Mouse (Mus musculus) WW6 (cell line): ENCODE measurements around the gene Pheta2.

ENCODE experiments used
- DNase-seq: peaks from one replicate; pipeline ENCODE4 v3.0.0-alpha.2; 2013; ENCODE audit warnings: low read depth, low spot score

Gene Pheta2

DNA sequence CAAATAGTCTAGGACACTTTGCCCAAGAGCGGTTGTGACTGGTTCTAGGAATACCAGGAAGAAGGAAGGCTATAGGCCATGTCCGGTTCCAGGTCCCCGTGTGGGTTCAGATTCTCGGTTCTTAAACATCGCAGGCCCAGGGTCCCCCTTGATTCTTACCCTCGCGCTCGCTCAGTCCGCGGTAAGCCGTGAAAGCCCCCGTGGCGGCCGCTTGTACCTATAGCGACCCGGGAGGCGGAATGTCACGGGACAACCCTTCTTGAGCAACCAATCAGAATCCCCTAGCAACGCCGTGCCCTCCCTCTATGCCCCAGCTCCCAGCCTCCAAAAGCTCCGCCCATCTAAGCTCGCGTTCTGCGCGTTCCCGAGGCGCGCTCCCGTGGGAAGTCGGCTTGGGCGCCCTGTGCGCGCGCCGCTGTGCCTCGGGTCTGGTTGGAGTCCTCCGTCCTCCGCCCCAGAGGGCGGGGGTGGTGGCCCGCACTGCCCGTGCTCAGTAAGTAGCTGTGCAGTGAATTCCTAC is at the start of gene Pheta2, which contains the start of the genes Naga and Smdt1:
Gene Pheta2 (plus strand): TSS at position 350 of the 520 bp plus-strand sequence.
Gene Naga (minus strand): TSS at position 333 of the 520 bp plus-strand sequence.
Gene Smdt1 (plus strand): TSS at position 367 of the 520 bp plus-strand sequence.
- DNase-seq = peak; percentile 92

DNA sequence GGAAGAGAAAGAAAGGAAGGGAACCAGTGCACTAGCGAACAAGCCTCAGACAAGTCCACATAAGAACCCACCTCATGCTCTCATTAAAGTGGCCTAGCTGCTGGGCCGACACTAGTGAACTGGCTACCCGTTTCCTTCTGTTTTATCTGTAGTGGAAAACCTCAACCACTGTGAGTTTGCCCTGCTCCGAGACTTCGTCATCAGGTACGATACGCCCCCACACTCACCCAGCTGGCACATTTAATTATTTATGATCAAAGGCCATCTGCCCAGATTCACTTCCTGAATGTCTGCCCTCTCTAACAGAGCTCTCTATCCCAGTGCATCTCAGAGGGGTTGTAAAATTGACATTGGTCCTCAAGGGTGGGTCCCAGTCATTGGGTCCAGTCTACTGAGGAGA is 48.5 kb upstream of the Pheta2 start:
- no peak for DNase-seq

- DNase-seq = no peak
Observed at GRCm38 (mm10) chr15:82292851-82293250, 45.9 kb upstream of the Pheta2 start.

GRCm38 (mm10) chr15:82293271-82293711 is 45.5 kb upstream of the Pheta2 start:
- DNase-seq = no peak

- DNase-seq = no peak
Observed at GRCm38 (mm10) chr15:82294059-82294458, 44.7 kb upstream of the Pheta2 start.

- DNase-seq = peak; percentile 33
Observed at GRCm38 (mm10) chr15:82298764-82299561, 39.8 kb upstream of the Pheta2 start, which contains the start of gene Wbp2nl. TSS of gene Wbp2nl (plus strand) at chr15:82298954.

DNA sequence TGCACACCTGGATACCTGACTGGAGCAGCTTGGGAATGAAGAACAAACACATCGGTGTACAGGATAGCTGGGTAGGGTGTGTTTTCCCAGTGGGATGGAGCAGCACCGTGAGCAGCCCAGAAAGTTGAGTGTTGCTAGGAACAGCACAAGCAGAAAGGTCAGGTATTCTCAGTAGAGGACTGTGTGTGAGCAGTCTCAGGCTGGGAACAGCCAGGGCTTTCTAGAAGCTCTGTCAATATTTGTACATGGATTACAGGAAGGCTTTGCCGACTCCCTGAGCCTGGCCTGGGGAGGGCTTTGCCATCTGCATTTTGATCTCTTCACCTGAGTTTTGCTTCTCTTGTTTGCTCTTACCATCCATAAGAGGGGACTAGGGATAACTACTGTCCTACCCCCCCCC is 31.6 kb upstream of the Pheta2 start:
- DNase-seq = no peak

- no peak for DNase-seq
Observed at GRCm38 (mm10) chr15:82308416-82308815, 30.3 kb upstream of the Pheta2 start.

- DNase-seq = no peak
Observed at GRCm38 (mm10) chr15:82317839-82318238, 20.9 kb upstream of the Pheta2 start.

GRCm38 (mm10) chr15:82319613-82320012 is 19.1 kb upstream of the Pheta2 start:
- DNase-seq = no peak

DNA sequence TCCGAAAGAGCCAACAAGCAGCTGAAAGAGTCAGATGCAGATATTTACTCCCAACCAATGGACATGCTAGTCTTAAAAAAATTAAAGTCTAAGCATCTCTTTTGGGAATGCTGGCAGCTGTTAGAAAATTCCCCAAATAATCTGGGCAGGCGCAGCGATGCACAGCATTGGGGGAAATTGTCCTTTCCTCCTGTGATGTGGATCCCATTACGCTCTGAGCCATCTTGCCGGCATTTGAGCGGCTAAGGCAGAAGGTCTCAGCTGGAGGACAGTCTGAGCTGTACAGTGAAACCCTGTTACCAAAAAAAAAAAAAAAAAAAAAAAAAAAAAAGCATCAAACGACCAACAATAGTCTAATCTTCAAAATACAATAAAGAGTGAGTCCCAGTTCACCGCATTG is 16.5 kb upstream of the Pheta2 start:
- DNase-seq = no peak

GRCm38 (mm10) chr15:82325382-82325781 is 13.4 kb upstream of the Pheta2 start:
- DNase-seq = no peak

- DNase-seq = no peak
Observed at GRCm38 (mm10) chr15:82335194-82335593, 3.5 kb upstream of the Pheta2 start.

- no peak for DNase-seq
Observed at GRCm38 (mm10) chr15:82336629-82337028, 2.1 kb upstream of the Pheta2 start.

- no peak for DNase-seq
Observed at GRCm38 (mm10) chr15:82337875-82338274, 867 bp upstream of the Pheta2 start.

DNA sequence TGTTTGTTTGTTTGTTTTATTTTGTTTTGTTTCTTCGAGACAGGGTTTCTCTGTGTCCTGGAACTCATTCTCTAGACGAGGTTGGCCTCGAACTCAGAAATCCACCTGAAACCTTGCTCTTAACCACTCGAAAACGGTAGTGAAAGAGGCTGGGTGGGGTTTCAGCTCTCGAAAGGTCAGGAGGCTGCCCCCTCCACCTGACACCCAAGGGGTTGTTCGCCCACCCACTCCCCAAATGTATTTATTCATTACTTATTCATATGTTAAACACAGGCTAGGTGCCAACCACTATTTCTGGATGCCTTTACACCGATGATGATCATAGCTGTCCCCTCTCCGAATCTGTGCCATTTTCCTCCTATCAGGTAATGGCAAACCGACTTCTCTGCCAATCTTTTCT is 408 bp downstream of the Pheta2 start:
- DNase-seq = no peak

DNA sequence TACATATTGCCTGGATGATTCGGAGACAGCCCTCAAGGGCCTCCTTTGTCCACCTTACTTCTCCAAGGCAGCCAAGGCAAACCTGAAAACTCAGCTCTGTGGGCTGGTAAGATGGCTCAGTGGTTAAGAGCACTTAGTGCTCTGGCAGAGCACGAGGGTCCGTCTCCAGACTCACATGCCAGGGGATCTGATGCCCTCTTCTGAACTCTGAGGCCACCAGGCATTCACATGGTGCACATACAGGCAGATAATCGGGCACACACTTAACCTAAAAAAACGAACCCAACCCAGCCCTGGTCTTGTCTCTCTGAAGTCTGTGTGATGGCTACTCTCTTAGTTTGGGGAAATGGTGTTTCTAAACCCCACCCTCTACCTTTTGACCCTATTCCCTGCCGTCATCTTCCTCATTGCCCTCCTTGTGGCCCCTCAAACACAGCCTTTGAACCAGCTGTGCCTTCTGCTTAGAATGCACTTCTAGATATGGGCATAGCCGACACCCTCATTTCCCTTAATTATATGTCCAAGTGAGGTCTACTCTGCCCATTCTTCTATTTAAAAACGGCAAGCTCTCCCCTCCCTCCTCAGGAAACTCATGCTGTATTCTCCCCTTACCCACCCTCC is 1.0 kb downstream of the Pheta2 start:
- no peak for DNase-seq

DNA sequence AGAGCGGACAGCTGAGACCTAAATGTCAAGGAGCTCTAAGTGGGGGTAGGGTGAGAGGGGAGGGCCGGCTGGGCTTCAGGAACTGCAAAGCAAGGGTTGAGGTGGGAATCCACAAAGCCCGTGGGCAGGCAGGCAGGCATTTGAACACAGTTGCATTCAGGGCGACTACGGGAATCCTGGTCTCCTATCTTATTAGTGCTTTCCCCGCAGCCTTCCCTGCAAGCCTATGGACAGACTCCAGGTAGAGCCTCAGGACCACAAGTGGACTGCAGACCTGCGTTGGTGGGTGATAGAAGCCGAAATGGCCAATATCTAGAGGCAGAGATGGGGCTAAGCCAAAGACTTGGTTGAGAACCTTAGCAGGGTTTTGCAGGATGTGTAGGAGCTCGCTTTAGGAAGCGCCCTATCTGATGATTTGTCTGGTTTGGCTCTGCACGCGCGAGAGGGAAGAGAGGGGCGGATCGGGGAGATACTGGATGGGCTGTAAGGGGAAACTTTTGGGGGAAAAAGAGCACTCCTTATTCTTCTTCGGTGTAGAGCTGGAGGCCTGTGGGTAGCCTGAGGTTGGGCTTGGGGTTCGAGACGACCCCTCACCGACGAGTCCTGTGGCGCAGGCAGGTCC is 1.8 kb downstream of the Pheta2 start:
- no peak for DNase-seq

DNA sequence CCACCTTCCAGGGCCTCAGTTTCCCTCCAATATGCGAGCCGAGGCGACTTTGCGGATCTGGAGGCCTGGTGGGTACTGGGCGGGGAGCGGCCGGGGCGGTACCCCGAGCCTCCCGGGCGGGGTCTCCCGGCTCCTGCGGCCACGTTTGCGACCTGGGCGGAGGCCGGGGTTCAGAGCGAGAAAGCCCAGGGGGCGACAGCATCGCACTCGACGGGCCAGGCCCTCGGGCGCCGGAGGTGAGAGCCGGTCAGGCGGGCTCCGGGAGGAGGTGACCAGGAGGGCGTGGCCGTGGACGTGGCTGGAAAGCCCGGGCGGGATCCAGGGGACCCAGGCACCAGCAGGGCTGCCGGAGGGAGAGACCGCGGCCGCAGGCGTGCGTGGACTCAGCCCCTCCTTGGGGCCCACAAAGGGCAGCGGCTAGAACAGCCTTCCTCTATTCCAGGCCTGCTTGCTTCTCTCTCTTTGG is 2.3 kb downstream of the Pheta2 start:
- no peak for DNase-seq

DNA sequence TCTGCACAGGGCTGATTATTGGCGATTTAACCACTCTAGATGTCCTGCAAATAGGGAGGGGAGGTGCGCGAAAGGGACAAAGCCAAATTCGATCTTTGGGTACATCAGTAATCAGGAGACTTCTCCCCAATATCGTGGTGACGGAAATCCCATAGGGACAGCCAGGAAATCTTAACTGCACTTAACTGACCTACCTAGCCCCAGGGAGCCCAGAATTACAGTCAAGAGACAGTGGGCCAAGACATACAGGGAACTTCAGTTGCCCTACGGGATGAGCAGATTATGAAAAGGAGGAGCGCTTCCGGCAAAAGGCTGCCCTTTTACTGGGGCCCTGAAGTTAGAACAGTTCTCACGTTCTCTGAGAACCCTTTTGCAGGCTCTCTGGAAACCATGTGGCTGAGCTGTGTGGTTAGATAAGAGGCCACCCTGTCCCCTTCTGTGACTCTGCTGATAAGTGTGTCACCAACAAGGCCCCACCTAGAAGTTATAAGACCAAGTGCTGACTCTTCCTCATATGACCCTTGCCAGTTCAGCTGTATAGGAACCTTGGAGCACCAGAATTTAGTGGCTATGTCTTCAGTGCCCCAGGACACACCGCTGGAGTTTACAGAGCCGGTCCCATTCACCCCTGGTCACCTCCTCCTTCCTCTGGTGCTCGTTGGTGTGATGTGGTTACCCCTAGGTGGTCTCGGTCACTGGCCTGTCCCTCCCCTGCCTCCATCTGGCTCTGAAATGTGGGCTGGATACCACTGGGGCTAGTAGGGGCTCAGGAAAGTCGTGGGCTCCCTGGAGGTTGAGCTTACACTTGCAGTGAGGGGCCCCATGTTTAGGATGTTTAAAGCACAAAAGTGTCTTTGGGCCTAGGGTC is 3.2 kb downstream of the Pheta2 start:
- DNase-seq = no peak

GRCm38 (mm10) chr15:82342543-82342935 is 3.8 kb downstream of the Pheta2 start:
- no peak for DNase-seq
